Mouse (Mus musculus) myocyte (in vitro differentiated cells): ENCODE data around the gene Pdk2. TPM values are rescaled to one million over a fixed set of nuclear protein-coding genes. Genes with fewer than 3 reads are reported as not detected.
A peak's percentile ranks its signal among the peaks of the same experiment; 100 is the strongest.

Source experiments
- H3K27me3 ChIP-seq: one replicate; pipeline ENCODE4 v1.6.1; 2011; ENCODE audit not compliant: control insufficient read depth, insufficient read depth, insufficient read length
- H3K36me3 ChIP-seq: one replicate; pipeline ENCODE4 v1.6.1; 2011; ENCODE audit not compliant: control insufficient read depth, insufficient read depth
- H3K4me2 ChIP-seq: one replicate; pipeline ENCODE4 v1.6.1; 2011; ENCODE audit warnings: low read depth, control low read depth
- H3K4me3 ChIP-seq: one replicate; pipeline ENCODE4 v1.5.1; 2011; ENCODE audit warnings: mild to moderate bottlenecking, control low read depth, moderate library complexity
- H3K79me2 ChIP-seq: one replicate; pipeline ENCODE4 v1.6.1; 2011; ENCODE audit not compliant: control insufficient read depth, insufficient read depth
- H3ac ChIP-seq: one replicate; pipeline ENCODE4 v1.6.1; 2011; ENCODE audit not compliant: control insufficient read depth, insufficient read length
- CEBPB ChIP-seq: IDR thresholded peaks from 2 replicates; pipeline ENCODE4 v1.6.1; 2011; ENCODE audit warnings: mild to moderate bottlenecking, moderate library complexity; ENCODE audit not compliant: poor library complexity, insufficient read depth, severe bottlenecking
- E2F4 ChIP-seq: IDR thresholded peaks from one replicate; pipeline ENCODE4 v1.6.1; 2011; ENCODE audit warnings: mild to moderate bottlenecking, control low read depth, moderate library complexity; ENCODE audit not compliant: insufficient read depth
- MAX ChIP-seq: IDR thresholded peaks from one replicate; pipeline ENCODE4 v1.6.1; 2011; ENCODE audit warnings: low read depth, mild to moderate bottlenecking, control low read depth
- MYOD1 ChIP-seq, 3 experiments: IDR thresholded peaks; one replicate each; pipeline ENCODE4 v1.6.1; 2011; ENCODE audit warnings: control low read depth in 2 of 3, low read depth in 2 of 3, mild to moderate bottlenecking in 2 of 3, moderate library complexity in 1 of 3; ENCODE audit not compliant: insufficient read length in 2 of 3, control insufficient read depth in 1 of 3
- MYOG ChIP-seq, 3 experiments: IDR thresholded peaks; one replicate each; pipeline ENCODE4 v1.6.1; 2011; ENCODE audit warnings: control low read depth in 2 of 3, low read depth in 2 of 3, mild to moderate bottlenecking in 2 of 3; ENCODE audit not compliant: insufficient read length in 2 of 3, control insufficient read depth in 1 of 3, insufficient read depth in 1 of 3
- POLR2A ChIP-seq: IDR thresholded peaks from one replicate; pipeline ENCODE4 v1.6.1; 2011; ENCODE audit warnings: low read depth, mild to moderate bottlenecking, control low read depth, moderate library complexity; ENCODE audit not compliant: insufficient read length
- POLR2AphosphoS2 ChIP-seq: IDR thresholded peaks from one replicate; pipeline ENCODE4 v1.6.1; 2011; ENCODE audit warnings: low read depth, control low read depth; ENCODE audit not compliant: insufficient read length
- REST ChIP-seq: IDR thresholded peaks from one replicate; pipeline ENCODE4 v1.6.1; 2011; ENCODE audit warnings: mild to moderate bottlenecking, control low read depth, moderate library complexity; ENCODE audit not compliant: insufficient read depth, insufficient read length
- SRF ChIP-seq: IDR thresholded peaks from one replicate; pipeline ENCODE4 v1.6.1; 2011; ENCODE audit warnings: low read depth; ENCODE audit not compliant: control insufficient read depth, insufficient read length
- TCF12 ChIP-seq: IDR thresholded peaks from one replicate; pipeline ENCODE4 v1.6.1; 2011; ENCODE audit warnings: mild to moderate bottlenecking, control low read depth; ENCODE audit not compliant: poor library complexity, insufficient read depth, severe bottlenecking
- TCF3 ChIP-seq: IDR thresholded peaks from one replicate; pipeline ENCODE4 v1.6.1; 2011; ENCODE audit warnings: low read depth, control low read depth; ENCODE audit not compliant: insufficient read length
- USF1 ChIP-seq: IDR thresholded peaks from one replicate; pipeline ENCODE4 v1.6.1; 2011; ENCODE audit warnings: low read depth, mild to moderate bottlenecking, control low read depth, moderate library complexity
- polyA plus RNA-seq: library from polyadenylated mRNA; unstranded; fragments of >200 nt; fragmentation: generic; extraction: Trizol; gene quantifications from one replicate; pipeline ENCODE4 v1.2.1, GENCODE M21; 2012; ENCODE audit warnings: missing spikeins

Gene Pdk2
- polyA plus RNA-seq, 1 experiment = 33.3 TPM

DNA sequence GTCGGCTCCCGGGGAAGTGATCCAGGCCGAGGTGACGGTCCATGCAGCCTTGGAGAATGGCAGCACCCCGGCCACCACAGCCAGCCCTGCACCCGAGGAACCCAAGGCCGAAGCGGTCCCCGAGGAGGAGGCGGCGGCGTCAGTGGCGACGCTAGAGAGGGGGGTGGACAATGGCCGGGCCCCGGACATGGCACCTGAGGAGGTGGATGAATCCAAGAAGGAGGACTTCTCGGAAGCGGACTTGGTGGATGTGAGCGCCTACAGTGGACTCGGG is 48.7 kb downstream of the Pdk2 start:
- Histone ChIP-seq H3K36me3 (peaks cover 15% of the 10 kb centered on the region), H3K4me2 (peak overlapping the region; percentile 99), H3ac (peak overlapping the region; percentile 68), H3K4me3 (peak overlapping the region; percentile 46), H3K79me2 (peaks cover 44% of the 10 kb centered on the region), H3K27me3 (no peaks in the 10 kb centered on the region)
- TF ChIP-seq POLR2AphosphoS2 (peak; percentile 37), TCF12 (no peak), REST (no peak), POLR2A (no peak), E2F4 (no peak), MYOG (IDR thresholded peaks at IDR 0.05; ENCODE audit: control insufficient read depth in 1 of 3, insufficient read depth in 1 of 3, insufficient read length in 2 of 3, low read depth in 2 of 3) (no peak)

GRCm38 (mm10) chr11:94991641-94992479 is 49.3 kb downstream of the Pdk2 start:
- Histone ChIP-seq H3K4me2 (peak overlapping the region; percentile 99), H3K36me3 (peaks cover 11% of the 10 kb centered on the region), H3ac (peak overlapping the region; percentile 68), H3K4me3 (peak overlapping the region; percentile 46), H3K27me3 (no peaks in the 10 kb centered on the region), H3K79me2 (peaks cover 44% of the 10 kb centered on the region)
- no peak for TF ChIP-seq E2F4
- TF ChIP-seq REST = no peak
- TF ChIP-seq CEBPB = no peak
- TF ChIP-seq USF1 = no peak
- TF ChIP-seq POLR2A = no peak
- peak in 1 of 3 experiments; percentile 6 for TF ChIP-seq MYOD1 (IDR thresholded peaks at IDR 0.05; ENCODE audit: control insufficient read depth in 1 of 3, insufficient read length in 2 of 3, low read depth in 2 of 3)
- peak in 1 of 3 experiments; percentile 36 for TF ChIP-seq MYOG (IDR thresholded peaks at IDR 0.05; ENCODE audit: control insufficient read depth in 1 of 3, insufficient read depth in 1 of 3, insufficient read length in 2 of 3, low read depth in 2 of 3)
- TF ChIP-seq POLR2AphosphoS2 = peak; percentile 72
- no peak for TF ChIP-seq TCF12
- no peak for TF ChIP-seq SRF
- no peak for TF ChIP-seq TCF3

DNA sequence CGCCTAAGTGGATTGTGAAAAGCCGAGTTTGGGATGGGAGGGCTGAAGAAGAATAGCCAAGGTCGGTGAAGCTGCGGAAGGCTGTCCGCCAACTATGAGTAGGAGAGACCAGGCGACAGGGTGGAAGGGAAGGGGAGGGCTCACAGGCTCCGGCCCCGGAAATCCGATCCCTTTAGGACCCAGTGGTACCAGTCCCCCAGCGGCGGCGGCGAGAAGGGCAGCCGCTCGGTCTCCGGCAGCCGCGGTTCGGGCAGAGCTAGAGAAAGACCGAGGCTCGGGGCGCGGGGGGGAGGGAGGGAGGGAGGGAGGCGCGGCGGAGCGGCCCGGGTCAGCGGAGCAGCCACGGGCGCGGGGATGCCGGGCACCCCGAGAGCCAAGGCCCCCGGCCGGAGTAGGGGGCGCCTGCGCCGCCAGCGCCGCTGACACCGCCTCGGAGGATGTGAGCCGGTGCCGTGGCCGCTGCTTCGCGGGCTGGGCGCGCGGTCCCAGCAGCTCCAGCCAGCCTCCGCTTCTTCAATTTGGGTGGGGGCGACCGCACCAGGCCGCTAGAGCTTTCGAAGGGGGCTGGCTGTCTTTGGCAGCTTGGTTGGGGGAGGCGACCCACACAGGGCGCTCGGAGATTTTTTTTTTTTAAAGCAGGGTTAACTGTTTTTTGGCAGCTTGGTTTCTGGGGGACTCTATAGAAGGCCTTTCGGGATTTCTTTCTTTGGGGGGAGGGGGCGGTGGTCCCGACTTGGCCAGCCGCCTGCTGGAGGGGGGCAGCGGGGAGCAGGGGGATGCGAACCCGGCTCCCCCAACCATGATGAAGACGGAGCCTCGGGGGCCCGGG is 50.2 kb downstream of the Pdk2 start, which contains the start of gene Ppp1r9b:
Ppp1r9b (plus strand) TSS at position 287 of the 829 bp plus-strand sequence.
- Histone ChIP-seq H3K79me2 (peaks cover 41% of the 10 kb centered on the region), H3K36me3 (peaks cover 5% of the 10 kb centered on the region), H3K27me3 (no peaks in the 10 kb centered on the region), H3K4me2 (peak within 1 kb of the TSS; percentile 99), H3ac (peak within 1 kb of the TSS; percentile 68), H3K4me3 (peak within 1 kb of the TSS; percentile 46)
- no peak for TF ChIP-seq REST
- peak; percentile 68 for TF ChIP-seq POLR2A
- TF ChIP-seq TCF12 = no peak
- TF ChIP-seq MYOG (IDR thresholded peaks at IDR 0.05; ENCODE audit: control insufficient read depth in 1 of 3, insufficient read depth in 1 of 3, insufficient read length in 2 of 3, low read depth in 2 of 3) = peak in 1 of 3 experiments; percentile 20
- no peak for TF ChIP-seq USF1
- no peak for TF ChIP-seq MAX
- TF ChIP-seq MYOD1 (IDR thresholded peaks at IDR 0.05; ENCODE audit: control insufficient read depth in 1 of 3, insufficient read length in 2 of 3, low read depth in 2 of 3) = no peak
- no peak for TF ChIP-seq SRF
- no peak for TF ChIP-seq E2F4
- TF ChIP-seq POLR2AphosphoS2 = peak; percentile 89
- no peak for TF ChIP-seq CEBPB
- TF ChIP-seq TCF3 = no peak

GRCm38 (mm10) chr11:94990102-94990748 is 50.9 kb downstream of the Pdk2 start:
- Histone ChIP-seq H3K36me3 (peaks cover 5% of the 10 kb centered on the region), H3K4me3 (peak overlapping the region; percentile 46), H3K27me3 (no peaks in the 10 kb centered on the region), H3K79me2 (peaks cover 34% of the 10 kb centered on the region), H3ac (peak overlapping the region; percentile 68), H3K4me2 (peak overlapping the region; percentile 87)
- TF ChIP-seq SRF (no peak), POLR2A (no peak), CEBPB (no peak), TCF3 (no peak), MYOD1 (IDR thresholded peaks at IDR 0.05; ENCODE audit: control insufficient read depth in 1 of 3, insufficient read length in 2 of 3, low read depth in 2 of 3) (no peak), USF1 (no peak), POLR2AphosphoS2 (no peak), MAX (no peak), REST (no peak), TCF12 (no peak), MYOG (IDR thresholded peaks at IDR 0.05; ENCODE audit: control insufficient read depth in 1 of 3, insufficient read depth in 1 of 3, insufficient read length in 2 of 3, low read depth in 2 of 3) (no peak), E2F4 (no peak)
